Mouse (Mus musculus): ENCODE data around the gene Maml3.

DNA sequence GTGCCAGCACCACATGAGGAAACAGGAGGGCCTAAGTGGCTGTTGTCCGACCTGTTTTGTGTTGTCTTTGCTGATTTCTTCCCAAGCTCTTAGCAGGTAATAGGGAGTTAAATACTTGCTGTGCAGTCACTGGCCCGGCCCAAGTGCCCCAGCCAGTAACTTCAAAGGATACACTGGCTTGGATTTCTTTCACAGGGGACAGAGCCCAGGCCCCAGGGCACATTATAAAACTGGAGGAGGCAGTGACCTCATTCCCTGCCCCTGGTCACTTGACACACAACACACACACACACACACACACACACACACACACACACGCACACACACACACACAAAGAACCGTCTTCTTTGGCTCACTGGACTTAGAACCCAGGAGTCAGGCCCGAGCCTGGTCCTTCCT lies 67.6 kb downstream of the Maml3 start:
- TF ChIP-seq USF1 (IDR thresholded peaks at IDR 0.05; ENCODE audit: low read depth): no peak
- TF ChIP-seq CTCF (IDR thresholded peaks at IDR 0.05; ENCODE audit: control insufficient read depth, insufficient read depth, insufficient read length): no peak
- no peak for TF ChIP-seq MAX (IDR thresholded peaks at IDR 0.05)
- no peak for TF ChIP-seq MYOD1 (IDR thresholded peaks at IDR 0.05; ENCODE audit: control insufficient read depth, insufficient read length, low read depth)
- TF ChIP-seq MYOG (IDR thresholded peaks at IDR 0.05; ENCODE audit: control insufficient read depth, extremely low read depth, insufficient read length): no peak

Data from C2C12 (cell line).